Mouse (Mus musculus): ENCODE measurements around the gene Nmb. TPM values are rescaled to one million over a fixed set of nuclear protein-coding genes. Genes with fewer than 3 reads are reported as not detected.
A peak's percentile ranks its signal among the peaks of the same experiment; 100 is the strongest.

Gene Nmb
- total RNA-seq, 2 experiments from 2014 or later = 9.3 to 12.3 TPM

- peak; percentile 78 for DNase-seq (ENCODE audit: extremely low spot score in 1 of 2, low spot score in 1 of 2)
Observed at GRCm38 (mm10) chr7:80900944-80901501, 3.9 kb downstream of the Nmb start, which contains the start of gene Wdr73. Gene Wdr73, minus strand, starts transcription at chr7:80901269.

DNA sequence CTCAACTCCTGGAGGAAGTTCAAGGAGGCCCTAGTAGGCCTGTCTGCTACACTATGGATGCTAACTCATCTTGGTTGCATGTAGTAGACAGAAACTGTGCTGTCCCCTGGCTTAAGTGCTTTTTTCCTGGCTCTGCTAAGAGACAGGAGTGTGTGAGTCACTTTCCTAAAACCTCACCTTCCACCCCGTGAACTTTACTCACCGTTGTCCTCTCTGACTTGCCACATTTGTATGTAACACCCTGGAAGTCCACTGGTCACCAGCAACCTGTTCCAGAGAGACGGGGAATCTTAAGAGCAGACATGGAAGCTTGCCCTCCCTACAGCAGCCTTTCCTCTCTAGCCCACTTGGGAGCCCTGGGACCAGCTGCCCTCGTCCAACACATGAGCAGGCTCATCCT is 7.2 kb downstream of the Nmb start:
- no peak for DNase-seq (ENCODE audit: extremely low spot score in 1 of 2, low spot score in 1 of 2)

GRCm38 (mm10) chr7:80897134-80897533 is 7.7 kb downstream of the Nmb start:
- DNase-seq (ENCODE audit: extremely low spot score in 1 of 2, low spot score in 1 of 2) = no peak

DNA sequence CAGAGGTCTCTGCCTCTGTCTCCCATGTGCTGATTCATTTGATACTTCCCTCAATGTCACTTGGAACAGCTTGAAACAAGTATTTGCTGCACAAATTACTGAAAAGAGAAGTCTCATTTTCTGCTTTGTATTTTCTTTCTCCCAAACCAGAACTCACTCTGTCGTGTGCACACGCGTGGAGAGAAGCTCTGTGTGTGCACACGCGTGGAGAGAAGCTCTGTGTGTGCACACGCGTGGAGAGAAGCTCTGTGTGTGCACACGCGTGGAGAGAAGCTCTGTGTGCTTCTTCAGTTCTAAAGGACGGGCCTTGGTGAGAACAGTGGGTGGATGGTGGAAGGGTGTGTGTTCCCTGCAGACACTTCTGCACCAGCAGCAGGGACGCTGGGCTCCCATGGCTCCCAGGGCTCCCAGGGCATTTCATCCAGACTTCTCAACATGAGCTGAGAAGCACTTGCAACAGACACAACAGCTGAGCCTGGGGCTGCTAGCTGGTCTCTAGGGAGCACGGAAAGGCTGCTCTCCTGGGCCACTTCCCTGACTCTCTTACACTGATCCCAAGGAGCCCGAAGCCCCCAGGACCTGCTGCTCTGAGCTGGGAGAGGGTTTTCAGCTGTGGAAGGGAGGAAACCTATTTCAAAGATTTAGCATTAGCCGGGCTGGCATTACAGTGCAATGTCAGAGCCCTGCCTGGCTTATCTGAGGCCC is 9.9 kb downstream of the Nmb start:
- DNase-seq (ENCODE audit: extremely low spot score in 1 of 2, low spot score in 1 of 2) = no peak

GRCm38 (mm10) chr7:80894196-80894595 is 10.7 kb downstream of the Nmb start:
- DNase-seq (ENCODE audit: extremely low spot score in 1 of 2, low spot score in 1 of 2) = no peak

DNA sequence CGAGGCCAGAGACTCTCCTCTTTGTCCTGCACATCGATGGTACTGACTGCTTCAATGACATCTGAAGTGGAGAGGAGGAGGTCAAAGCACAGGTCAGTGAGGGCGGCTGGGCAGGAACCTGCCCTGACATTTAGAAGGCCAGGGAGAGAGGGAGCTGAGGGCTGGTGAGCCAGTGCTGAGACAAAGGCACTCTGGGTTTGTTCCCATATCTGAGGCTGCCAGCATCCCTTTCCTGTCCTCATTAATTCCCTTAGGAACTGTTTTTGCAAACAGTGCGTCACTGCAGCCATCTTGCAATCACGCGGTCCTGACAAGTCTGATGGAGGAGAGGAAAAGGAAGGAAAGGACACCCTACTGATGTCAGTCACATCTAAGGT is 11.1 kb downstream of the Nmb start:
- DNase-seq (ENCODE audit: extremely low spot score in 1 of 2, low spot score in 1 of 2) = no peak

DNA sequence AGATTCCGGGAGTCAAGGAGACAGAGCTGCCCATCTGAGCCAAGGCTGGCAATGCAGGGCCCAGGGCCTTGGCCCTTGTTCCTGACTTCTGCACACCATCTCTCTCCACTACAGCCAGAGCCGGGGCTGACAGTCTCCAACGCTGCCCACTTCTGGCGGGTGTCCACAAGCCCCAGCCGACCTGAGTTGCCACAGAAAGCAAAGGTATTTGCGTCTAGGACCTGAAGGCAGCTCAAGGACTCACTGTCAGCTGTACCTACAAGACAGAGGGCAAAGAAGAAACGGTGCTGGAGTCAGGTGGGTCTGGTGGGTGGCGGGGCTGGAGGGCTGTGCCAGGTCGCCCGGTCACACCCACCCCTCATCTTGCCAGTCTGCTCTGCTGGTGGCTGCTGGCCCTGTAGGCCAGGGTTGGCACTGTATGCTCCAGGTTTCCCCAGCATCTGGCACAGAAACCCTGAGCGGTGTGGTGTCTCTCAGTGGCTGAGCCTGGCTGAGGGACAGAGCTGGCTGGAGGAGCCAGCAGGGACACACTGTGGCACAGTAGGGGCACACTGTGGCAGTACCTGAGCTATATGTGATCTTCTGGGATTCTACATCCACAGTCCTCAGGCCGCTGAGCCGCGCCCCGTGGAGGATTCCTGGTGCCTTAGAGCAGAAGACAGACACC is 11.7 kb downstream of the Nmb start:
- no peak for DNase-seq (ENCODE audit: extremely low spot score in 1 of 2, low spot score in 1 of 2)

GRCm38 (mm10) chr7:80889841-80890241 is 15.0 kb downstream of the Nmb start:
- no peak for DNase-seq (ENCODE audit: extremely low spot score in 1 of 2, low spot score in 1 of 2)

DNA sequence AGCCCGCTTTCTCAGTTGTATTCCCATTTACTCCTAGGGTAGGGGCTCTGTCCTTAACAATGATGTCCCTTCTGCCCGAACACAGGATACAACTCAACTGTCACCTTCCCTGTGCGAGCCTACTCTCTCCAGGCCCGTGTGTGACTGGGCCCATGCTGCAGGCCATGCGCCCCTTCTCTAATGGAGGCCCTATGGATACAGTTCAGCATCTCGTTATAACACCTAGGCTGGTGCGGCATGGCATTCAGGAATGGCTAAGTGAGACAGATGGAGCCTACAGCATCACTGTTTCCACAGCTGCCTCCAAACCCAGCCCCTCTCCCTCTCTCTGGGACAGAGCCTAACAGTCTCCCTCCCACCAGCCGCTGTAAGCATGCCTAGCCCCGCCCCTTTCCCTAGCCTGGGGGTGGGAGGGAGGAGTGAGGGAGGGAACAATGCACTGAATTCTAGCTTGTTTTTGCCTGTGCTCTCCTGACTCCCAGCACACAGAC is 15.8 kb downstream of the Nmb start:
- peak in 1 of 2 experiments; percentile 46 for DNase-seq (ENCODE audit: extremely low spot score in 1 of 2, low spot score in 1 of 2)

DNA sequence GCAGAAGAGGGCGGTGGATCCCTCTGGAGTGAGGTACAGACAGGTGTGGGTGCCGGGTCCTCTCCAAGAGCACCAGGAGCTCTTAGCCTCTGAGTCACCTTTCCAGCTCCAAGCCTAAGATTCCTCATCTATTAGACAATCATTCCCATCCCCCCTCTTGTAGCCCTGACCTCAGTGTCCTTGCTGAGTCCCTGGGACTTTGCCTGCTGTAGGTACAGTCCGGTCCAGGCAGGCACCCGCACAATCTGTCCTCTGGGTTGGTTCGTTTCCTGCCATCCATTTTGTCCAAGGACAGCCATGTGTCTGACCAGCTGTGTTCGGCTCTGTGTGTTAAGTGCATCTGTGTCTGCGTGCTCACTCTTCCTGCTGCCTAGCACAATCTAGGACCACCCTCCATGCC is 16.3 kb downstream of the Nmb start:
- no peak for DNase-seq (ENCODE audit: extremely low spot score in 1 of 2, low spot score in 1 of 2)

DNA sequence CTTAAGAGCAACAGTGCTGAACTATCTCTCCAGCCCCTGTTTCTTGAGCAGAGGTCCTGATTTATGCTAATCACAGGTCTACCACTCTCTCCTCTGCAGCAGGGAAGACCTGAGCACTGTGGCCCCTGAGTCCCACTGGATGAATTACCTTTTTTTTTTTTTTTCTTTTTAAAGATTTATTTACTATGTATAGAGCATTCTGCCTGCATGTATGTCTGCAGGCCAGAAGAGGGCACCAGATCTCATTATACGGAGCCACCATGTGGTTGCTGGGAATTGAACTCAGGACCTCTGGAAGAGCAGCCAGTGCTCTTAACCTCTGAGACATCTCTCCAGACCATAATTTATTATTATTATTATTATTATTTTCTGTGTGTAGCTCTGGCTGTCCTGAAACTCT is 19.2 kb downstream of the Nmb start:
- no peak for DNase-seq (ENCODE audit: extremely low spot score in 1 of 2, low spot score in 1 of 2)

DNA sequence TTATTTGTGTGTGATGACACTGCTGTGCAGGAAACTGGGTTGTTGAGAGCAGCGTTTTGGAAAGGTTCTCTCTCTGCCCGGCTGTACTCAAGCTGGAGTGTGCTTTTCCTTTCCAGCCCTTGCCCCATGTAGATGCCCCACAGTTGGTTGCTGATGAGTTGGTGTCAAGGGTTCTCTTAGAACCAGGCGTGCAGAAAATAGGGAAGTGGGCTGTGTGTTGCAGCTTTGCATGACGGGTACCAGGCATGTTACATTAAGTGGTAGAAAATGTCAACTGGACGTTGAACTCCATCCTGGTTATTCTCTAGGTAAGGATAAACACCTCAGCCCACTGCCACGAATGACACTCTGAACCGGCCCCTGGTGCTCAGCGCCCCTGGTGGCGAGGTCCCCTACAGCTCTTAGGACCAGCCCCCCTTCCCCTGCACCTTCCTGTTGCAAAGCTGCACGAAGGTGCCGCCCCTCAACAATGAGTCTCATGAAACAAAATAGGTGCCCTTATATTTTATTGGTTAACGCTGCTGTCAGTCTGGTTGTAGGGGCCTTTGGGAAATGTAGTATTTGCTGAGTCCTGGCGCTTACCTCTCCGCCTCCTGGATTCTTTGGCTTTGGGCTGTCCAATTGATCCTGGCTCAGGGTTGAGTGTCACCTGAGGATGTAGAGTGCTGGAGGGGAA is 21.9 kb downstream of the Nmb start:
- DNase-seq (ENCODE audit: extremely low spot score in 1 of 2, low spot score in 1 of 2) = peak in 1 of 2 experiments; percentile 53

GRCm38 (mm10) chr7:80875727-80876126 is 29.1 kb downstream of the Nmb start:
- no peak for DNase-seq (ENCODE audit: extremely low spot score in 1 of 2, low spot score in 1 of 2)

- no peak for DNase-seq (ENCODE audit: extremely low spot score in 1 of 2, low spot score in 1 of 2)
Observed at GRCm38 (mm10) chr7:80873631-80874030, 31.2 kb downstream of the Nmb start.

DNA sequence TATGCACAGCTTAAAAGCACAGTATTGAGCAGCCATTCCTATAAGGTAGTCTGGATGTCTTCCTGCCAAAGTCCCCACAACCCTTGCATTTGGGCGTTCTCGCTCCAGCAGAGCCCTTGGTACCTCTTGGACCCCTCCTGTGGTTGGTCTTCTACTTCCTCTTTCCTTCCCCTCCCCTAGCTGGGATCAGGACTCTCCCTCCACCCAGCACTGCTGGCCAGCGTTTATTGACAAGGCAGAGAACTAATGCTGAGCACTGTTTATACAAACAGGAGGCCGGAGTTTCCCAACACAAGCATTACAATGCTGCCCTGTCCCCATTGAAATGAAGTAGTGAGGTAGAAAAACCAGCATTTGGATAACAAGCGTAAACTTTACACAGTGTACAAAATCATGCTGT is 31.8 kb downstream of the Nmb start:
- no peak for DNase-seq (ENCODE audit: extremely low spot score in 1 of 2, low spot score in 1 of 2)

DNA sequence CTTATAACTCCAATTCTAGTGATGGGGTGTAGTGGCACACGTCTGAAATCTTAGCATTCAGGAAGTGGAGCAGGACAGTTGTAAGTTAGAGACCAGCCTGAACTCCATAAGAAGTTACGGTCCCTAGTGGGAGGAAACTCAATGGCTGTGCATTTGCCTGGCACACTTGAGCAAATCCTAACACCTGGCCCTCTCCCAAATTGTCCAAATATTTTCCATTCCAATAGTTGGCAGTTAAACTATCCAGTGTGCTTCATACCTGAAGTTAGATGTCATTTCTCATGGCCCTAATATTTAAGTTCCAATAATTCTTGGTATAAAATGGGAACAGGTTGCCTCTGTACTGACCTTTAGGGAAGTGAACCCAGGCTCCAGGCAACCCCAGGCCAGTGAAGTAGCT is 36.2 kb downstream of the Nmb start:
- DNase-seq (ENCODE audit: extremely low spot score in 1 of 2, low spot score in 1 of 2) = no peak

GRCm38 (mm10) chr7:80866514-80867147 is 38.2 kb downstream of the Nmb start:
- no peak for DNase-seq (ENCODE audit: extremely low spot score in 1 of 2, low spot score in 1 of 2)

DNA sequence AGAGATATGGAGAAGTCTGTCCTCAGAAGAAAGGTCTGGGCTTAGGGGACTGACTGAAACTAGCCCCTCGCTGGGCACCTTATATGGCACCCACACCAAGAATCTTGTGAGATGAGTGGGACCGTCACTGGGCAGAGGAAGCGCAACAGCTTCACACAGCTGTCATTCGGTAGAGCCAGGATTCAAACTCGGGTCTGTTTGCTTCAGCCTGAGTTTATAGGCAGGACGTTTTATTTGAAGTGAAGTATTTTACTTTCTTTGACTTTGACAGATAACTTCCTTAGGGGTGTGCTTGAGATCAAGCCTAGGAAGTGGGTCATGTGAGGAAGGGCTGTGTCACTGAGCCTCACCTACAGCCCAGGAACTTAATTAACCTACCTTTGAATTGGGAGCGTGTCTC is 39.4 kb downstream of the Nmb start:
- no peak for DNase-seq (ENCODE audit: extremely low spot score in 1 of 2, low spot score in 1 of 2)

- no peak for DNase-seq (ENCODE audit: extremely low spot score in 1 of 2, low spot score in 1 of 2)
Observed at GRCm38 (mm10) chr7:80864831-80865230, 40.0 kb downstream of the Nmb start.

DNA sequence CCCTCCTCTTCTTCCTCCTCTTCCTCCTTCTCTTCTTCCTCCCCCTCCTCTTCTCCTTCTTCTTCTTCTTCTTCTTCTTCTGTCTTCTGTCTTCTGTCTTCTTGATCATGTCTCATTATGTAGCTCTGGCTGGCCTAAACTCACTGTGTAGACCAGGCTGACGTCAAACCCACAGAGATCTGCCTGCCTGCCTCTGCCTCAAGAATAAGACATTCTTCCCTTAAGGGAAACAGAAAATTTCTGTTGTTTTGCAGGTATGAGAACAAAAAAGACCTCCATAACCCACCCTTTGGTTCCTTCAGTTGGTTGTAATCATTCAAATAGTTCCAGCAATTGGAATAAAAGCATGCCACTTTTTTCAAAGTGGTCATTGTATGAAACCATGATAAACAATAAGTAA is 40.7 kb downstream of the Nmb start:
- DNase-seq (ENCODE audit: extremely low spot score in 1 of 2, low spot score in 1 of 2) = no peak

GRCm38 (mm10) chr7:80863520-80863919 is 41.4 kb downstream of the Nmb start:
- no peak for DNase-seq (ENCODE audit: extremely low spot score in 1 of 2, low spot score in 1 of 2)

Data from layer of hippocampus, postnatal 25 days (tissue).